20 mouse cellular contexts compared by ENCODE assay signal in the genomic region with DNA sequence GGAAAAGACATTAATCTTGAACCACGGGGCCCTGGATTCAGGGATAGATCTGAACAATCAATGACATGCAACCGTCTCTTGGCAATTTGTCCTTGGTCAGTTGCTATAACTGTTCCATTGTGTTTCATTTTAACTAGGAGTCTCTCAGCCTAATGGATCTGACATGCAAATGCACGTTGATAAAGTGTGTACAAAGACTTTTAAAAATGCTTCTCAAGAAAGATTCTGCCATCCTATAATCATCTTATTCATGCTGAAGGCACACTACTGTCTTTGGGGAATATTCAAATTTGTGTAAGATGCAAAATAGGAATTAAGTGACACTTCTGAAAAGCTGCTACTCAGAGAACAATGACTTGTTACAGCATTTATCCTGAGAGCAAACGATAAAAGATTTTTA.
"Had no signal": no experiment of that assay in that cellular context is flagged by ENCODE, and none has a peak within 500 bp of the region (broad histone marks: within the 10 kb centered on the region; RNA-seq: fewer than 3 reads in every experiment).

No protein-coding gene starts in this region.

- H3K4me2 ChIP-seq: limb, embryonic 13.5 days; liver, embryonic 12.5 days; liver, embryonic 15.5 days; lung, embryonic 15.5 days; midbrain, embryonic 12.5 days; stomach, embryonic 15.5 days had no signal

- ATAC-seq: liver, embryonic 12.5 days had no signal

- H3K27ac ChIP-seq: limb, embryonic 10.5 days; limb, embryonic 13.5 days; liver, embryonic 12.5 days; liver, embryonic 15.5 days; lung, embryonic 15.5 days; midbrain, embryonic 12.5 days; stomach, embryonic 15.5 days had no signal

- H3K9ac ChIP-seq: limb, embryonic 13.5 days; liver, embryonic 12.5 days; liver, embryonic 15.5 days; lung, embryonic 15.5 days; midbrain, embryonic 12.5 days; stomach, embryonic 15.5 days had no signal

- H3K27me3 ChIP-seq: limb, embryonic 13.5 days; liver, embryonic 12.5 days; liver, embryonic 15.5 days; lung, embryonic 15.5 days; megakaryocyte, embryonic 14.5 days; midbrain, embryonic 12.5 days; stomach, embryonic 15.5 days had no signal

- DNase-seq: kidney, adult 18-20 months; kidney, adult 9 months; kidney, postnatal 14 days; kidney, postnatal 4 days; liver; lung, adult 18-20 months; lung, postnatal 10 days; lung, postnatal 36 days; right cerebral cortex, adult 18-20 months; right cerebral cortex, postnatal 14 days; right cerebral cortex, postnatal 4 days; thymus, postnatal 25 days had no signal

- H3K9me3 ChIP-seq: limb, embryonic 10.5 days; limb, embryonic 13.5 days; liver, embryonic 12.5 days; liver, embryonic 15.5 days; lung, embryonic 15.5 days; megakaryocyte, embryonic 14.5 days; midbrain, embryonic 12.5 days; stomach, embryonic 15.5 days had no signal

- H3K4me3 ChIP-seq: limb, embryonic 10.5 days; limb, embryonic 13.5 days; liver, embryonic 12.5 days; liver, embryonic 15.5 days; lung, embryonic 15.5 days; megakaryocyte, embryonic 14.5 days; midbrain, embryonic 12.5 days; stomach, embryonic 15.5 days had no signal

- H3K4me1 ChIP-seq: limb, embryonic 10.5 days; limb, embryonic 13.5 days; liver, embryonic 12.5 days; liver, embryonic 15.5 days; megakaryocyte, embryonic 14.5 days; stomach, embryonic 15.5 days had no signal

- H3K36me3 ChIP-seq: limb, embryonic 10.5 days; limb, embryonic 13.5 days; liver, embryonic 12.5 days; liver, embryonic 15.5 days; lung, embryonic 15.5 days; midbrain, embryonic 12.5 days; stomach, embryonic 15.5 days had no signal
